Comparison of ENCODE assay signal across 21 mouse cellular contexts in the genomic region with DNA sequence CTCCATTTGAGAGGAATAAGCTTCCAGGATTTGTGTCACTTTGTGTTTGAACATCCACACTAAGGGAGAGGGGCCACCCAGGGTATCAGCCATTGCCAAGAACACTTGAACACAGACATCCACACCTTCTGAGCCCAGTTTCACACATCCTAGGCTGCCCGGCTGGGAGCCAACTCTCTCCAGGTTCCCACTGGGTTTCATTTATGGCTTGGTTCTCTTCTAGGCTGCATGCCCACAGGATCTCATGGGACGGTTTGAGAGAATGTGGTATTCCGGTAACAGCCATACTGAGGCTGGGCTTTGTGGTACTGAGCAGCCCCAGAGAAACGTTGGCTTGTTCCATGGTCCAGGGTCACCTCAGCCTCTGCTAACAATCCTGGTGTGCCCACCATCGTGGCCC. TPM values are rescaled to one million over a fixed set of nuclear protein-coding genes. Genes with fewer than 3 reads are reported as not detected.
DNase-seq lines count a peak whose midpoint lies in the region; ATAC-seq lines count a peak whose summit lies in the region.
"Not testable (repeated sequence)": the region's sequence is repeated elsewhere in the genome, so short reads cannot be mapped to it uniquely, and the experiment has no call there.
"Had no signal": no experiment of that assay in that cellular context is flagged by ENCODE, and none has a peak within 500 bp of the region (broad histone marks: within the 10 kb centered on the region; RNA-seq: fewer than 3 reads in every experiment).

No protein-coding gene starts in this region.

- peak; percentile 4 for DNase-seq in adrenal gland, adult 2 months
- DNase-seq in cerebellum, adult 11 months, result peak; percentile 2
- peak; percentile 84 to 85 for DNase-seq in cerebellum, postnatal 10 days
- peak; percentile 43 for DNase-seq in heart, adult 8-10 months (ENCODE audit: low spot score)
- peak; percentile 44 to 54 for DNase-seq in heart, postnatal 36 days
- peak; percentile 51 to 52 for DNase-seq in layer of hippocampus, postnatal 10 days (ENCODE audit: low spot score in 2 of 2)
- peak; percentile 4 for DNase-seq in lung, postnatal 10 days

- H3K4me2 ChIP-seq in forebrain, embryonic 16.5 days (ENCODE audit: low read length), result not testable (repeated sequence)

- H3K27me3 ChIP-seq in forebrain, embryonic 16.5 days (replicated peaks; ENCODE audit: control insufficient read depth, insufficient read depth, low read length), result not testable (repeated sequence)

- intact Hi-C loops in heart, postnatal 36 days (cut with DNase I), result not testable (repeated sequence)

- not testable (repeated sequence) for H3K36me3 ChIP-seq in forebrain, embryonic 16.5 days (ENCODE audit: control insufficient read depth, insufficient read depth)

- H3K27ac ChIP-seq in forebrain, embryonic 16.5 days (ENCODE audit: low read length), result not testable (repeated sequence)

- H3K4me3 ChIP-seq in forebrain, embryonic 16.5 days (replicated peaks; ENCODE audit: low read length), result not testable (repeated sequence)

- H3K9me3 ChIP-seq in forebrain, embryonic 16.5 days (ENCODE audit: control insufficient read depth, low read length), result not testable (repeated sequence)

- H3K9ac ChIP-seq in forebrain, embryonic 16.5 days (replicated peaks; ENCODE audit: low read depth, low read length), result not testable (repeated sequence)

- peak; percentile 75 for ATAC-seq in forebrain, embryonic 16.5 days

- WGBS in forebrain, embryonic 16.5 days, result 86% methylated on average over 4 of the region's 5 CpGs

- H3K4me1 ChIP-seq in forebrain, embryonic 16.5 days (replicated peaks; ENCODE audit: control insufficient read depth, insufficient read depth, low read length), result not testable (repeated sequence)

RNA-seq across cellular contexts. Expression of gene Unc93a, which starts 25.0 kb away (rescaled TPM):
- total RNA-seq in adrenal gland, adult 2 months (2021), result 1 to 10 TPM in 1 of 2 experiments, under 1 TPM in 1; 0.52 to 1.2 TPM
- 0.06 and 0.07 TPM in 2 replicates for polyA plus RNA-seq in adrenal gland, adult 2 months (2012; rRNA removed)
- polyA plus RNA-seq in forebrain, embryonic 16.5 days (2015; fragmentation: Nextera tagmentation; extraction: Ambion mirVana), result 0.09 and 0.27 TPM in 2 replicates
- not detected for total RNA-seq in heart, adult 8-10 months (2022)
- total RNA-seq in heart, postnatal 36 days (2021), result not detected
- not detected for total RNA-seq in layer of hippocampus, postnatal 10 days (2021)
- total RNA-seq: gastrocnemius, adult 8-10 months; granulocyte monocyte progenitor cell, adult 5-6 weeks; hematopoietic stem cell, adult 5-6 weeks; layer of hippocampus, adult 18-20 months had no signal
- polyA plus RNA-seq: embryonic facial prominence, embryonic 12.5 days; erythroblast, embryonic 14.5 days; hindbrain, embryonic 16.5 days; kidney, embryonic 16.5 days; liver, embryonic 13.5 days; lung, embryonic 14.5 days; midbrain, embryonic 16.5 days had no signal

RNA-seq across cellular contexts. Expression of gene Tcp10b, which starts 45.7 kb away (rescaled TPM):
- under 1 TPM; 0.24 to 0.72 TPM for total RNA-seq in adrenal gland, adult 2 months (2021)
- 0.09 and 0.10 TPM in 2 replicates for polyA plus RNA-seq in adrenal gland, adult 2 months (2012; rRNA removed)
- 0.17 TPM in 1 of 2 replicates, not detected in the other for polyA plus RNA-seq in forebrain, embryonic 16.5 days (2015; fragmentation: Nextera tagmentation; extraction: Ambion mirVana)
- under 1 TPM in 2 of 4 experiments, not detected in 2; 0.11 to 0.34 TPM for total RNA-seq in heart, adult 8-10 months (2022)
- not detected for total RNA-seq in heart, postnatal 36 days (2021)
- total RNA-seq in layer of hippocampus, postnatal 10 days (2021), result under 1 TPM; 0.34 to 0.47 TPM
- total RNA-seq: granulocyte monocyte progenitor cell, adult 5-6 weeks; hematopoietic stem cell, adult 5-6 weeks; neutrophil, adult 5-6 weeks had no signal
- polyA plus RNA-seq: embryonic facial prominence, embryonic 12.5 days; erythroblast, embryonic 14.5 days; limb, embryonic 13.5 days; liver, embryonic 13.5 days; lung, embryonic 14.5 days had no signal

RNA-seq across cellular contexts. Expression of gene Gpr31b, which starts 54.5 kb away (rescaled TPM):
- total RNA-seq in adrenal gland, adult 2 months (2021), result 1 to 10 TPM in 1 of 2 experiments, under 1 TPM in 1; 0.26 to 1.2 TPM
- polyA plus RNA-seq in adrenal gland, adult 2 months (2012; rRNA removed), result 0.51 and 1.2 TPM in 2 replicates
- 0.25 and 0.58 TPM in 2 replicates for polyA plus RNA-seq in forebrain, embryonic 16.5 days (2015; fragmentation: Nextera tagmentation; extraction: Ambion mirVana)
- total RNA-seq in heart, adult 8-10 months (2022), result not detected
- not detected for total RNA-seq in heart, postnatal 36 days (2021)
- under 1 TPM; 0.41 to 0.65 TPM for total RNA-seq in layer of hippocampus, postnatal 10 days (2021)
- total RNA-seq: gastrocnemius, adult 8-10 months; hematopoietic stem cell, adult 5-6 weeks; layer of hippocampus, adult 18-20 months; neutrophil, adult 5-6 weeks had no signal
- polyA plus RNA-seq: embryonic facial prominence, embryonic 12.5 days; erythroblast, embryonic 14.5 days; kidney, embryonic 16.5 days; limb, embryonic 13.5 days; liver, embryonic 13.5 days; lung, embryonic 14.5 days had no signal

Comparison
In these comparisons a context has a peak if more than half of its experiments do, and no peak if none do; other contexts are left out.
1. DNase-seq: peak in every context shown above with its lines; median percentile 84 in cerebellum, postnatal 10 days; 52 in layer of hippocampus, postnatal 10 days; 49 in heart, postnatal 36 days; 43 in heart, adult 8-10 months; 4 in adrenal gland, adult 2 months; 4 in lung, postnatal 10 days; 2 in cerebellum, adult 11 months.